Mouse (Mus musculus) embryo, embryonic 9.5 days (tissue): Measurements from ENCODE around the gene Gm49369.
"Not testable (repeated sequence)": the region's sequence is repeated elsewhere in the genome, so short reads cannot be mapped to it uniquely, and the experiment has no call there.

Experiments
- DNase-seq: peaks from one replicate; pipeline ENCODE4 v3.0.0-alpha.2; 2017; ENCODE audit errors: extremely low spot score

Gm49369 gene

DNA sequence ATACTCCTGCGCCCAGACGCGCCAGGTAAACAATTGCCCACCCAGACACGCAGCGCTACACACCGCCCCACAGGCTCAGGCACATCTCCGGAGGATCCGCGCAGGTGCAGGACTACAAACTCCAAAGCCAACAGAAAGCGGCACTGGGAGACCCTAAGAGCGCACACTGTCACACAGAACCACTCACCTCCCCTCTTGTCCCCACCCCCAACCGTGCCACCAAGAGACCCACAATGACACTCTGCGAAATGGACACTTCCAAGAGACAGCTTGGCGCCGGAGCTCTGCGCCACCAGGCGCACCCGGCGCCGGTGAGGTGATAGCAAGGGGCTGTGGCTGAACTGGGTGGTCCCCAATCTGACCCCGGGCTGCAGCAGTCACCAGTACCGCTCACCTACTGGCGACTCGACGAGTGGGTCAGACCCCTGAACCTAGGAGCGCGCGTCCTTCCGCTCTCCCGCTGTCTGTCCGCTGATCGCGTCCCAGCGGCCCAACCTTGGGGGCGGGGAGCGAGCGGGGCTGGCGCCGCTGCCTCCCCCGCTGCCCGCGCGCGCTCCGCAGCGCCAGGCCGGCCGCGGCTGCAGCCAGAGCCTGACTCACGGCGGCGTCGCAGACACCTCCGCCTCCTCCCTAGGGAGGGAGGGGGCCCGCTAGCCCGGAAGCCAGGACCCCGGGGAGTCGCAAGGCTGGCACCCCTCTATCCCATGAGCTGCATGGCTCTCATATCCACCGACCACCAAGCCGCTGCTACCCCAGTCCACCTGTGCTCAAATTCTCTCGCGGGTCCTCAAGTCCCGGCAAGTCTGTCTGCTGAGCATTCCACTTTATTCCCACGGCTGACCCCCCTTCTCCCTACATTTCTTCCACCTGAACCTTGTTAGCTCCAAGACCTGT, 10.5 kb downstream of the Gm49369 start:
- DNase-seq, result peak; percentile 41

- no peak for DNase-seq
Observed at GRCm38 (mm10) chr7:142371398-142371767, 11.1 kb downstream of the Gm49369 start.

DNA sequence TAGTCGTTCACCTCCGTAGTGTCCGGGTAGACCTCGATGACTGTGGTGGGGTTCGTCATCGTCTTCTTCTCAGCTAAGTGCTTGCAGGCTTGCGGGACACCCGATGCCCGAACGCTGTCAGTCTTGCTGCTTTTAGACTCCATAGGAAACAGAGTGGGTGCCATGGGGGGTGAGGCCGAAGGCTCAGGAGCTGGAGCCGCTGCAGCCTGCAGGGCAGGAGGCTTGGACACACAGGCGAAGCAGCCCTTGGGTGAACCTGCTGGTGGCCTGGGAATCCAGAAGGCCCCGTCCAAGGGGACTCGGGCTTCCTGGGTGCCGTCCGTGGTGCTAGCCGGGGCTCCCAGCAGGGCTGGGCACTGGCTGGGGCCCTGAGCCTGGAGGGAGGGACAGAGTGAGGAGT, 11.5 kb downstream of the Gm49369 start:
- no peak for DNase-seq

GRCm38 (mm10) chr7:142369820-142370219, 12.6 kb downstream of the Gm49369 start:
- DNase-seq, result no peak

DNA sequence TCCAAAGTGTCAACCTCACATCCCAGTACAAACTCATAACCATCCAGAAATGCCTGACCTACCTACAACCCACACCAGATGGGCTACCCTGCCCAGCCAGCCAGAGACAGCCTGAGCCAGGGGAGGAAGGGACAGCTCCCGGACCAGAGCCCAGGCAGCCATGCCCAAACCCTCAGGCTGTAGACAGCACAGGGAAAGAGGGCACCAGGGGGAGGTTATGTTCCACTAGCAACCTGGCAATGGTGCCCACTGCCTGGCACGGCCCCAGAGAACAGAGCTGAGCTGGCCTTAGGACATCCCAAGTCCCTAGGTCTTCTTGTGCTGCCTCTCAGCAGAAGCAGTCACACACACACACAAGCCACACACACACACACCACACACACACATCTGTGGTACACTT, 13.6 kb downstream of the Gm49369 start:
- DNase-seq, result no peak

- no peak for DNase-seq
Observed at GRCm38 (mm10) chr7:142363107-142363506, 19.4 kb downstream of the Gm49369 start.

DNA sequence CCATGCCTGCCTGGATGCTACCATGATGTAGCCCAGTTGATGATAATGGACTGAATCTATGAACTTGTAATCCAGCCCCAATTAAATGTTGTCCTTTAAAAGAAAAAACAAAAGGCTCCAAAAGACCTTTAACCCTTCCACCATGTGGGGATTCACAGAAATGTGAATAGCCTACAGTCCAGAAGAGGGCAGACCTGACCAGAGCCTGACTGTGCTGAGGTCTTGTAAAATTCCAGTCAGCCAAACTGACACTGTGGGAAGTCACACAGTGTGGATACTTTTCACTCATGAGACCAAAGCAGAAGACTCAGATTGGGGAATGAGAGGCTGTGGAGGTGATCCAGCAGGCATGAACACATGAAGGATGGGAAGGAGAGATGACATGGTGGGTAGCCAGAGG, 21.7 kb downstream of the Gm49369 start:
- DNase-seq, result no peak

DNA sequence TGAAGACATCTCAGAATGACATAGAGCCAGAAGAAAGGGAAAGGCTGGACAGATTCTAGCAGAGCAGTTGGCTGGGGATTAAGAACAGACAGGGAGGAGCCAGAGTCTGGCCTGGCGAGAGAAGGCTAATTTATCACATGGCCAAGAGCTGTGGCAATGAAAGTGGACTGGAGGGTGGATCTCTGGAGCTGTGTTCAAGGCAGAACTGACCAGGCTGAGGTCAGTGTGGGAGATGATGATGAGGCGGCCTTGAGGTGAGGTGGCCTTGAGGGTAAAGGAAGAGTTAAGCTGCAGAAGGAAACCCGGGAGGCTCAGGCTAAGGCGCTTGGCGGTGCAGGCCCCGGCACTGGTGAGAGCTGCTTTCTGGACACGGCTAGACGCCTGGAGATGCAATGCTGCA, 23.3 kb downstream of the Gm49369 start:
- DNase-seq, result no peak

- DNase-seq, result no peak
Observed at GRCm38 (mm10) chr7:142357566-142357965, 24.9 kb downstream of the Gm49369 start.

DNA sequence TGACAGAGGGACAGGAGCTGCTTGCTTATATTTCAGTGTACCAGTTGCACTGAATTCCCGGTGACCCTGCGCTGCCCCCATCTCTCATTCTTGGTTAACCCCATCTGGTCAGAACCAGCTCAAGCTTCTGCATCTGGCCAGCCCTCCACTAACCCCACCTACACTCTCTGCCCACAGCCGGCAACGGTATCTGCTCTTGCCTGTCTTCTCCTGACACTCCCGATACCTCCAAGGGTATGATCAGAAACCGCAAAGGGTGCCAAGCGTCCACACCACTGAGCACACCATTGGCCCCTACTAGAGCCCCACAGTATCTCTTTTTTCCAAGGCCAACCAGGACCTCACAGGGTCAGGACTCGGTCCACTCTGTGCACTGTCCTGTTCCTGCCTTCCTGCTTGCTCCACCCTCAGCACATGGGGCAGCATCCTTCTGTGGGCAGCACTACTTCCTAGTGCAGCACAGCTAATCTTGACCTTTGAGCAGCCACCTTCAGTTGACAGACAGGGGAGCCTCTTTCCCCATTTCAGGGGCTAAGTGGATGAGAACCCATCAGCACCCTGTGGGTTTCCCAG, 27.7 kb downstream of the Gm49369 start:
- no peak for DNase-seq

DNA sequence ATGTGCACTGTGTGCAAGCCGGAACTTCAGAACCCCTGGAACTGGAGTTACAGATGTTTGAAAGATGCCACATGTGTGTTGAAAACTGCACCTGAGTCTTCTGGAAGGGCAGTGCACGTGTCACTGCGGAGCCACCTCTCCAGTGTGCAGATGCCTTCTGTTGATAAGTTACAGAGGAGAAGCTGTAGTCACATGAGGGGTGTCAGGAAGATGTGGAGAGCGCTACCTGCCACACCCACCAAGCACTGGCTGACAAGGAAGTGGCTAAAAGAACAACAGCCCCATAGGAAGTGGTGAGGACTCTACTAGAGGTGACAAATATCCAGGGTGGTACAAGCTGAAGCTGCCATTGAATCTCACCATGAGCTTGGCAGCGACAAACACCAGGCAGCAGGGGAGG, 28.6 kb downstream of the Gm49369 start:
- no peak for DNase-seq

GRCm38 (mm10) chr7:142351569-142351968, 30.9 kb downstream of the Gm49369 start:
- no peak for DNase-seq

DNA sequence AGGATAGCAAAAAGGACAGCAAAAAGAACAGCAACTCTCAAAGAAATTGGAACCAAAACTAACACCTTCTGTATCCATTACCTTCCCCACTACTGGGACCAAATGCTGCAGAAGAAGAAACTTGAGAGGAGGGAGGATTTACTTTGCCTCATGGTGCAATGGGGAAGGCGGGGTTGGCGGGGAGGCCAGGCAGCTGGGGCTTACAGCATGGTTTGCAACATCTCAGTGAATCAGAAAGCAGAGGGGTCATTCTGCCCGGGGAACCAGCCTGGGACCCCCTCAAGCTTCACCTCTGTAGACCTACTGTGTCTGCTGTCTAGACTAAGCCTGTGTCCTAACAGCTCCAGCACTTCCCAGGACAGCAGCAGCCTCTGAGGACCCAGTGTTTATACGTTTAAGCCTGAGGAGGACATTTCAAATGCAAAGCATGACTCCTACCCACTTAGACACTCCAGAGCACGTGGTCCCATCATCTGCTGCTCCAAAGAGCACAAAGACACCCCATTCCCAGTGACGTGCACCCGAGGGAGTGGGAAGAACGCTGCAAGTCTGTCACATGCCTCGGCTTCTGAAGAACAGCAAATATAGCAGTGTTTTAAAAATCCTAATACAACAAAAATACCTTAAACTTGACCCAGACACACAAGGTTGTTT, 33.0 kb downstream of the Gm49369 start:
- no peak for DNase-seq

GRCm38 (mm10) chr7:142347542-142347941, 34.9 kb downstream of the Gm49369 start:
- no peak for DNase-seq

DNA sequence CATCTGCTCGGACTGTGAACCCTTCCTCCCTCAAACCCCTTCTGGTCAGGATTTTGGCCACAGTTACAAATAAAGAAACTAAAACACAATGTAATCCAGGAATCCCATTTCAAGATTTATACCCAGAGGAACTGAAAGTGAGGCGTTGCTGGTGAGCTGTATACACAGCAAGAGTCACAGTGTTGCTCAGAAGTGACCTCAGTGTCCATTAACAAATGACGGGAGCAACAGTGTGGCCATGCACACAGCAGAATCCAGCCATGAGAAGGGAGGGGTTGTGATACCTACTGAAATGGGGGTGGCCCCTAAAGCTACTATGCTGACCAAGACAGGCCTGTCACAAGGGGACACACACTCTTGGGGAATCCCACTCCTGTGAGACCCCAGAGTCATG, 40.2 kb downstream of the Gm49369 start:
- DNase-seq, result no peak

GRCm38 (mm10) chr7:142341564-142342246, 40.8 kb downstream of the Gm49369 start:
- no peak for DNase-seq

- DNase-seq, result no peak
Observed at GRCm38 (mm10) chr7:142340269-142340970, 42.0 kb downstream of the Gm49369 start.

GRCm38 (mm10) chr7:142335151-142335550, 47.3 kb downstream of the Gm49369 start:
- DNase-seq, result no peak

DNA sequence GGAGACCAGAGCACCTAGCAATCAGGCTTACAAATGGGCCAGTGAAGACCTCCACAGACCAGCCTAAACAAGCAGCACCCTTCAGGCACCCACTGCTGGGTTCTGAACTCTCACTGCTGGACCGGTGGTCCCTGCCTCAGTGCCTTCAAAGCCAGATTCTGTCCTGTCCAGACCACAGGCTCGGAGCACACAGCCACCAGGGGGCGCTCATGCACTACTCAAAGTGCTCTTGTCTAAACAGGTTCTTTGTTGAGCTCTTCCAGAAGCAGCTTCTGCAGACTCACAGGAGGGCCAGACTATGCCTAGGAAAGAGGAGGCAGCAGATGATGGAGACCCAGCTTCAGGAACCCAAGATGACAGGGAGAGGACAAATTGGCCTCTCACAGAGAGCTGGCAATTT, 48.2 kb downstream of the Gm49369 start:
- peak; percentile 89 for DNase-seq

- DNase-seq, result not testable (repeated sequence)
Observed at GRCm38 (mm10) chr7:142332741-142333140, 49.7 kb downstream of the Gm49369 start.

- DNase-seq, result no peak
Observed at GRCm38 (mm10) chr7:142331281-142331680, 51.2 kb downstream of the Gm49369 start.

GRCm38 (mm10) chr7:142330271-142330724, 52.2 kb downstream of the Gm49369 start:
- DNase-seq, result no peak
